Mouse (Mus musculus): ENCODE data around the gene Nebl. TPM values are rescaled to one million over a fixed set of nuclear protein-coding genes. Genes with fewer than 3 reads are reported as not detected.

Nebl gene
- total RNA-seq, 2 experiments from 2014 or later: 1.7 to 3.0 TPM

DNA sequence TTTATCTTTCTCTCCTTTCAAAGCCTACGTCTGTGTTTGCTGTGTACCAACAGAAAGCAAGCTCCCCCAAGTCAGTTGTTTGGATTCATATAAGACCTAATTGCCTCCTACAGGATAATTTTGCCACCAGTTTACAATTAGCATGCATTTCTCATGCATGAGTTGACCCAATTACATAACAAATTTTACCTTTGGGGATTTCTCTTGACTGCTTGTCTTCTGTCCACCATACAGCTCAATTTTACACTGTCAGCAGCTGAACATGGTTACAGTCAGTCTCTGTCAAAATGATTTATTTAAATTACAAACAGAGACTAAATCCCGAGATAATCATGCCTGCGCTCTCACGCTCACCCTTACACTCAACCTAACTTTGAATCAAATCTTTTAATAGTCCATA is 206.1 kb downstream of the Nebl start:
- no peak for ATAC-seq (replicated peaks; ENCODE audit: poor library complexity)

DNA sequence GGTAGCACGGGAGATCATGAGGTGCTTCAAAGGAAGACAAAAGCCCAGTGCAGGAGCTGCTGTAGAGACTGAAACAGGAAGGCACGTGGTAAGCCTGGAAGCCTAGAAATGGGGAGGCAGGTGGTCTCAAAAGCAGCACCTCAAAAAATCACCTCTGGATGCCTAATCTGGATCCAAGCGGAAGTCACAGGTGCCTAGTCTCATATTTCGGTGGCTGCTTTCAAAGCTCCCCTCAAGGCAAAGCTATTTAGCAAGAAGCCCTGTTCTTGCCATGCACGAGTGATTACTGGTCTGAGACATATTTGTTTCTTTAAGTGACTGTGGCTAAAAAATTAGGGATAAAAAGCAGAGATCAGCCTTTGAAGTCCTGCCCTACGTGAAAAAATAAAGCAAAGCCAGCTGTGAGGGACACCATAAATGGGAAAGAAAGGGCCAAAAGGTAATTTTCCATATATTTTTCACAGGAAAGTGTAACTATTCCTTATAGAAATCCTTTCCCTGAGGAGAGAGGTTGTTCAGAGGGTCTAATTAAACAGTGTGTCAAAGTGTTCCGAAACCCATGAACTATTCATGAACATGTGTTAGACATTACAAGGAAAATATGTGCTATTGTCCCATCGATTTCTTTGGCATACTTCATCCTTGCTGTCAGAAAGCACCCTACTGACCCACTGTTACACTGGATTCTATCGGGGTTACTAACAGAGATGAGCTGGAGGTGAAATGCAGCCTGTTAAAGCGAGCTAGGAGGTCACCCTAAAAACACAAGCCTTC is 206.9 kb downstream of the Nebl start:
- ATAC-seq (replicated peaks; ENCODE audit: poor library complexity): no peak

DNA sequence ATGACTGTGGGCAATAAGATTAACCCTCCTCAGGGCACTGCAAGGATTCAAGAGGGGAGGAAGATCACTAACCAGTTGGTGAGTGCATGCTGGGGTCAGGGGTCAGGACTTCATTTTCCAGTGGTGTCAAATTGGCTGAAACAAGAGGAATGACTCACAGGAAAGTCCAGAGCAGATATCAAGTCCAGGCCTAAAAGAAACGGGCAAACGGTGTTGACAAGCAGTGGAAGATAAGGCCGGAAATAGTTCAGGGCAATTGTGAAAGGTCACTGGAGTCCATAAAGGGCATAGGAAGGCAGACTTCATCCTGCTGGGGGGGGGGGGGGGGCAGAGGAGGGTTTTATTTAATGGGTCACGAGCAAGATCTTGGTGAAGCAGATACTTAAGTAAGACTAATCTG is 207.5 kb downstream of the Nebl start:
- ATAC-seq (replicated peaks; ENCODE audit: poor library complexity): no peak

DNA sequence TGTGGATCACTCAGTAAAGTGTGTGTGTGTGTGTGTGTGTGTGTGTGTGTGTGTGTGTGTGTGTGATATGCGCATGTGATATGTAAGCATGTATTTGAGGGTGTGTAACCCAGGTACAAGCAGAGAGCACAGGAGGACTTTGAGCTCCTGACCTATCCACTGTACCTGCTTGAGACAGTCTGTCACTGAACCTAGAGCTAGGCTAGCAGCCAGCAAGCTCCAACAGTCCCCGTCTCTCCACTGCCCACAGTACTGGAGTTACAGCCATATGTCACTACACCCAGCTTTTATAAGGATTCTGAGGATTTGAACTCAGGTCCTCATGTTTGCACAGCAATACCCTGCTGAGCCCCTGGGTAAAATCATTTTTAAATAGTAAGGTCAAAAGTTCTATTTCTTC is 215.6 kb downstream of the Nebl start:
- no peak for ATAC-seq (replicated peaks; ENCODE audit: poor library complexity)

DNA sequence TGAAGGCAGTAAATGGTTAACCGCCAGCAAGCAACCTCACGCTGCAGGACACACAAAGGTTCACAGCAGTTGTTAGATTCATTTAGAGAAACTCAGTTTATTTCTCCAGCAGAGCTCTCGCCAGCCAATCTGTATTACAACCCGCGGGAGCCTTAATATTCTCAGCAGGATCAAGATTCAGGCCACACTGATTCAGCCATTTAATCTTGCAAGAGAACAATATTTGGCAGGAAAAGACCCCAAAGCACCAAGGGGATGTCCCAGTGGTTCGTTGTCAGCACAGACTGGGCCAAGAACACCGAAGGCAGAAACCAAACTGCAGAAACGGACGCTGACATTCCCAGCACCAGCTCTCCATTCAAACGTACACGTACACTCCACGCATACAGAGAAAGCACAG is 216.5 kb downstream of the Nebl start:
- no peak for ATAC-seq (replicated peaks; ENCODE audit: poor library complexity)

DNA sequence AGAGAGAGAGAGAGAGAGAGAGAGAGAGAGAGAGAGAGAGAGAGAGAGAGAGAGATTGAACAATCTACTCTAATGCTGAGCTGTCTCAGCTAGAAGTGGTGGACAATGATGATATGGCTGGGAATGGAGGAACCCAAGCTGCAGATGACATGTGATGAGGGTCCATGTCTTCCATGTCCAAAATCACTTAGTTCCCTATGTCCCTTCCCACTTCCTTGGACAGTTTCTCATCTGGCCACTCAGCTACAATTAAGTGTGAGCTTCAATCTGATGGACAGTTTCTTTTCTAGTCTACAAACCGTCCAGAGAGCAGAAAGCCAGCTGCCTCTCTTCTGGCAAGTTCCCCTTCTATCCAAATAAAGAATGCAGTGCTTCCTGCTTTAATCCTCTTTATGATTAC is 221.3 kb downstream of the Nebl start:
- ATAC-seq (replicated peaks; ENCODE audit: poor library complexity): no peak

DNA sequence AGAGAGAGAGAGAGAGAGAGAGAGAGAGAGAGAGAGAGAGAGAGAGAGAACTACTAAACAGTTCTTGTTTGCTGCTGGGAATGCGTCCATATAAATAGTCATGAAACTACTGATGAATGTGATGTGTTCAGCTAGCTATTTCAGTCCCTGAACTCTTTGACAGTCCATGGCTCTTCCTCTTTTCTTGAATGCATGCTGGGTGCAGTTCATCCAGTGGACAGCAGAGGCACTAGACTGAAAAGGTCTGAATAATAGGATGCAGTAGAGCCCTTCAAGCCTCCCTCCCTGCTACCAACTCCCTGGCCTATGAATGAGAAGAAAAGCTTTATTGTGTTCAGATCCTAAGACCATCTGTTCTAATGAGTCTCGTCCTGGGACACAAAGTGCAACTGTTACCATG is 223.9 kb downstream of the Nebl start:
- ATAC-seq (replicated peaks; ENCODE audit: poor library complexity): peak; percentile 54; the same call in 1 of the 2 replicates

DNA sequence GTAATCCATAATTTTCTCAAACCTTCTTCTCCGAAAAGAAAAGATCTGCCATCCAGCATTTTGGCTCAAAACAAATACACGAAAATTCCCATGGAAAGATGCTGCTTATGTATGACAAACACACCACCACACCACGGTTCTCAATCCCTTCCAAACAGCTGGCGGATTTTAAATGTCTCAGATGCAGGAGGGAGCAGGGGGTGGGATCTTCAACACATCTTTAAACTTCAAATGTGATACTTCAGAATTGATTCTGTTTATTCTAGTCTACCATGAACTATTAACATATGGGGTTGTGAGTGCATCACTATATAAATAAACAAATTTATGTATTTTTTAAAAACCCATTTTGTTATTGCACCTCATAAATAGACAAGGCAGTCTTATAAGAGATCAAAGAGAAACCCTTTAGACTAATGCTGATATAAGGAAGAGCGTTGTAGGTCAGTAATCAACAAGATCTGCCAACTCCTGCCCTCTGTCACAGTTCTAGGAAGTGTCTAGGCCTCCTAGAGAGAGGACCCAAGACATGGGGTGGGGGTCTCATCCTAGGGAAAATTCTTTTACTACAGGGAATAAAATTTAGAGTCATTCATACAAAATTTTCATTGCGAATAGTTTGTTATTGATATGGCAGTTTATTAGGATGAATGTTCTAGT is 227.0 kb downstream of the Nebl start:
- ATAC-seq (replicated peaks; ENCODE audit: poor library complexity): no peak

DNA sequence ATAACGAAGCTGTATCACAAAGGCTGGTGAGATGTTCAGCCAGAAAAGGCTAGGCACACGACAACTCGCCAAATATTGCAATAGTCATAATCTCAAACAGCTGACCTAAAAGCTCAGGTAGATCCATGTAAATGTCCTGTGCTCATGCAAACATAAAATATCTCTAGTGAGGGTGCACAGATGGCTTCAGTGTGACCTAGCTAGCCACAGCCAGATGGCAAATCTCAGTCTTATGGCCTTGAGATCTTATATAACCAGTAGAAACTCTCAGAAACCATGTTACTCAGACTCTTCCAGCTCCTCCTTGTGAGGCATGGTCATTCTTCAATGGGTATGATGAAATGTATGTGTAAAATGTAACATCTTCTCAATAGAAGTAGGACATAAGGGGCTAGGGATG is 230.2 kb downstream of the Nebl start:
- ATAC-seq (replicated peaks; ENCODE audit: poor library complexity): no peak

DNA sequence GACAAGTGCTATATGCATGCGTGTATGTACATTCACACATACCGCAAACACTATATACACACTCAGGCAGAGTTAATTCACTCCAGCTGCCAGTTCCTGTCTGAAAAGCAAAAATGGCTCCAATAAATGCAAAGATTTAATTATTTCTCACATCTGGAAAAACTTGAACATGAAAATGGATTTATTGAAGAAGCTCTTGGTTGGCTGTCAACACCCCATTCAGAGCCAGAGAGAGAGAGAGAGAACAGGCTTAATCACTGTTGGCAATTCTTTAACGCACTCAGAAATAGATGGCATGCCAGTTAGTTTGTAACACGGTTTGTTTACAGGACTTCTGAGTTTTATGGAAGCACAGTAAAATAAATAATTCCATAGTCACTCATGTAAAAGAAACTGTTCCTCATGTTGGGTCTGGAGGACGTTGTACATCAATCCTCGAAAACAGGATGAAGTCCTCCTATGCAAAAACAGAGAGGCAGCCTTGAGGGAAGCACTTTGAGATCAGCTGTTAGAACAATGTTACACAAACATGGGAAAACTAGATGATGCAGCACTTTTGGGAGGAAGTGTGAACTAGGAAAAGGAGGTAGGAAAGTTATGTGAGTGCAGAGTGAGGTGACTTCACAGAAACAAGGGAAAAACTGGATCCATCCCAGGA is 265.6 kb downstream of the Nebl start:
- ATAC-seq (replicated peaks; ENCODE audit: poor library complexity): no peak

DNA sequence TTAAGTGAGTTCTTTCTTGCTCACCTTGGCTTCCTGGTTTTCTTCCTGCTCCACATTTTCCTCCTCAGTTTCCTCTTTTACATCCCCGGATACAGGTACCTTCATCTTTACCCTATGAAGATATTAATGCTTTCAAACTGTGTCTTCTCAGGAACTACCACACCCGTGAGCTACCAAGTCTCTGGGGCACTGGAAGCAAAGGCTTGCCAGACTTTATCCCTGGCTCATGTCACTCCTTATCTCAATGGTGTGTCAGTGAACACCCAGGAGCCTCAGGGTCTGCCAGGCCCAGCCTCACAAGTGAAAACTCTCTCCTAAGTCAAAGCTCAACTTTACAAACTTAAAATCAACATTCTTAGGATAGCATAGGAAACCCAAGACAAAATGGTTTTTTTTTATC is 270.8 kb downstream of the Nebl start:
- ATAC-seq (replicated peaks; ENCODE audit: poor library complexity): no peak

DNA sequence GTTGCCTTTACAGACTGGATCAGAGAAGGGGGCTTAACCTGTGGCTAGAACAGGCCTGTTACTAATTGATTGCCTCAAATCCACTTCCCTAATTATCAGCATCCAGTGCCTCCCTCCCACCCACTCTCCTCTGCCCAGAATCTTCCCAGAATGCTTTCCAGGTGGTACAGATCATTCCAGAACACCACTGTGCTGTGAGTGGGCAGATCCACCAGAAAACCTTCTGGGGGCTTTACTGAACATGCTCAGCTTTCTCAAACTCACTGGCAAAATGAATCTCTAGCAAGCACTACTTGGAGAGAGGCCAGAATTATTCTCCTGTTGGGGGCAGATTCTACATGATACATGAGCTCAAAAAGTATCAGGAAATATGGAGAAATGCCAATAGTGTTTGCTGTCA is 277.6 kb downstream of the Nebl start:
- no peak for ATAC-seq (replicated peaks; ENCODE audit: poor library complexity)

DNA sequence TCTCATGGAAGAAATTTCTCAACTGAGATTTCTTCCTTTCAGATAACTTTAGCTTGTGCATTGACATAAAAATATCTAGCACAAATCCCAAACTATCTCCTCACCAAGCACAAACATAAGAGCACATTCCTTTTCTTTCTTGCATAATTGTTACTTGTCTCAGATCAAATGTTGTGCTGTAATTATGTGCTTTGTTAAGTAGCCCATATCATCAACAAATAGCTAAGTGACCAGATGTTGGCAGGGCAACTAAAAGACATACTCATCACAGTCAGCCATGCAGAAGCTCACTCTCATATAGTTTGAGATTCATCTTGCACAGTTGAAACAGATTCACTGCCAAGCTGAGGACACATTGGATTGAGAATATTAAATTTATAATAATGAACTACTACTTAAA is 282.9 kb downstream of the Nebl start:
- ATAC-seq (replicated peaks; ENCODE audit: poor library complexity): no peak

DNA sequence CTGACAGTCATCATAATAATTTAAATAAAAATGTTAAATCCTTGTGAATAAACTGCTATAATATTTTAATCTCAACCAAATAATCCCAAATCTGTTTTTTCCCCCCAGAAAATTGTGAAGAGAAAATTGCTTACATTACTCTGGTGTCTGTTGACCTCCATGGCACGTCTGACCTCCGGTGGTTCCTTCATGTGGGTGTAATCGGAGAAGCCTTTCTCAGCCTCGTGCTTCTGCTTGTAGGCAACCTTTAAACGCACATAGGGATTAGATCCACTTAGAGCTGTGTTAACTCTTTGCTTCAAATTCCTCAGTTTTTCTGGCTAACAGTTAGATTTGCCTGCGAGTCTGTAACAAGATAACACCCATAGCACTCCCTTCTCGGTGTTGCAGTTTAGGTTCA is 287.7 kb downstream of the Nebl start:
- ATAC-seq (replicated peaks; ENCODE audit: poor library complexity): no peak

DNA sequence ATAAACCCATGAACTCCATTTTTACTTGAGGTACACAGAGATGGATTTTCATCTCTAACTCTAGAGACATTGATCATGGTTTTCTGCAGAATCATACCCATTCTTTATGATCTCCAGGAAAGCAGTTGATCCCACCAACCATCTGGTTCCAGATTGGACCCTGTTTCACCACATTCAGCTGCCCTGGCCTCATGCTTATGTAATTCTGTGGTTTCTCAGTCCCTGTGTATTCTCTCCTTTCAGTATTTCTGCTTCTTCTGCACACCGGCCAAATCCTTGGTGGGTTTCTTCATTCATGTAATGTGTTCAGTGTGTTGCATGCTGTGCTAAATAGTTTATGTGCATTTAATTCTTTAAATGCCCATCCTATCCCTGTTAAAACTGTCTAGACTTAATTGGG is 292.9 kb downstream of the Nebl start:
- ATAC-seq (replicated peaks; ENCODE audit: poor library complexity): peak; percentile 90

DNA sequence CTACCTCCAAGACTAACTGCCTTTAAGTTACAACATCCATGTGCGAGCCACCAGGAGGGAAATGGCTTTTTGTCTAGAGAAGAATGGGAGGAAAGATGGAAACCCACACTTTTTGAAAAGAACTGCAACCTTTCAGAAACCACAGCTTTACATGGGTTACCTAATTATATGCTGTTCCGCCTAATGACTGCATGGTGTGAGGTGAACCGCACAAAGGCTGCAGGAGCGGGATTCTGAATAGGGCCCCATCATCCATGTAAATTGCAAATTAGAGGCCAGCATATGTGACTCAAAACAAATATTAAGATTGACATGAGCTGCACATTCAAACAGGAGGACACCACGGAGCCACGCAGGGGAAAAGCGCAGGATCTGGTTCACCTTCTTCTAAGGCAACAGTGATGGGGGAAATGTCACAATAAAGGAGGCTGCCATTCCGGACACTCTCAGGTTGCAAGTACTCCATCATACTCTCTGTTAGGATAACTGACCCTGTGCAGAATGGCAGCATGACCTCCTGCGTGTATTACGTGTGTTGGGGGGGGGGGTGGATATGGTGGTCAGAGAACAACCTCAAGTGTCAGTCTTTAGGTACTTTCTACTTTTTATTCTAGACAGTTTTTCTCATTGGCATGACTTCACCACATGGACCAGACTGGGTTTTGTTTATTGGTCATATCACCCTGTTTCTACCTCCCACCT is 294.4 kb downstream of the Nebl start:
- peak; percentile 43 for ATAC-seq (replicated peaks; ENCODE audit: poor library complexity)

DNA sequence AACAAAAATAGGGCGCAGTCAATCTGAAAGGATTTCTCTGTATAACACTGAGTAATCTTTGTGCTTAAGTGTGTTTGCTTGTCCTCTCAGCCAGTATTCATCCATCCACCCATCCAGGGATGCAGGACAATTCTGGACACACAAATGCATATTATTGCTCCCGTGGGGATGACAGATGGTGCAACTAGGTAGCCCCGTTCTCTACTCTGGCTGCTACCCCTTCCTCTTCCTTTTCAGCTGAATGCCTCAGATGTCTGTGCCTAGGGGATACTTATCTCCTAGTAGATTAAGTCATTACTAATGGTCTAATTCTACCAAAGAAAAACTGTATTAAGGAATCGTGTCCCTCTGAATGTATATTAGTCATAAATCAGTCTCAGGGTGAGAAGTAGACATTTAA is 296.0 kb downstream of the Nebl start:
- no peak for ATAC-seq (replicated peaks; ENCODE audit: poor library complexity)

DNA sequence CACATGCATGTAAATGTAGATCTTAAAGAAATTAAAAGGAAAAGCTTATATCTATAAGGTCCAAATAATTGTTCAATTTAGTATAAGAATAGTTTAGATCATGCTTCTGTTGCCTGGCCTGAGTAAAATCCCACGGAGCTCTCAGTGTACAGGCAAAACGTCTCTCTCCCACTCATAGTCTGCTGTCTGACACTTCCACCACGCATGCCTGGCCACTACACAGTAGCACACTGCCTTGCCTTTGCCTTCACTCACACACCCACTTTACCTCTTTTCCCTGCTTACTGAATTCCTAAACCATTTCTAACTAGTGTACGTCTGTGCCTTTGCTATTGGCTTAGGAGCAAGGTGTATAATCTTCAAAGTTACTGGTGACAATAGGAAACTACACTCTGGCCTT is 302.2 kb downstream of the Nebl start:
- no peak for ATAC-seq (replicated peaks; ENCODE audit: poor library complexity)

DNA sequence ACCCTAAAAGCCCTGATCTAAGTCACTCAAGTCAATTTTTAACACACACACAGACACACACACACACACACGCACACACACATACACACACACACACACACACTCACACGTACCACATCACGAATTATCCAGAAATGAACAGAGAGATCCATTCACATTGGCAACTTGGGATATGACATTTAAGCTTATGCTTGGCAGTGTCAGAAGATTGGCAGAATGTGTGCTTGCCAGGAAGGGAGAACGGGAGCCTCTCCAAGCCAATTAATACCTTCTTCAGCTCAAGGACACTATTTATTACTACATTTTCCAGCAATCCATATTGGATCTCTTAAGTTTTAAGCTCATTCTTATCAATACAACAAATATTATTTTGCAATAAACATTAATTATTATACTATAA is 303.1 kb downstream of the Nebl start:
- no peak for ATAC-seq (replicated peaks; ENCODE audit: poor library complexity)

DNA sequence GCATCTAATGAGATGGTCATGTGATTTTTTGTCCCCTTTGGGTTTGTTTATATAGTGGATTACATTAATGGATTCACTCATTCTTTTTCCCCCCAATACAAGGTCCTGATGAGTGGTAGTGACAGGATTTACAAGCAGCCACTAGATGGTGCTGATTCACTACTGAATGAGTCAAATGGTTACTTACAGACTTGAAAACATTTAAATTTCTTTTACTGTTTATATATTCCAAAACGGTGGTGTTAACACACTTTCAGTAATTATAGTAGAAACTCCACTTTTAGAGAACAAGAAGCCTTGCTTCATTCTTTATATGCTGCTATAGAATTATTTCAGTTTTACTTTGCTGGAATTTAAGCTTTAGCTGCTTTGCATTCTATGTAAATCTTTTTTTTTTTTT is 308.3 kb downstream of the Nebl start:
- peak; percentile 91 for ATAC-seq (replicated peaks; ENCODE audit: poor library complexity)

DNA sequence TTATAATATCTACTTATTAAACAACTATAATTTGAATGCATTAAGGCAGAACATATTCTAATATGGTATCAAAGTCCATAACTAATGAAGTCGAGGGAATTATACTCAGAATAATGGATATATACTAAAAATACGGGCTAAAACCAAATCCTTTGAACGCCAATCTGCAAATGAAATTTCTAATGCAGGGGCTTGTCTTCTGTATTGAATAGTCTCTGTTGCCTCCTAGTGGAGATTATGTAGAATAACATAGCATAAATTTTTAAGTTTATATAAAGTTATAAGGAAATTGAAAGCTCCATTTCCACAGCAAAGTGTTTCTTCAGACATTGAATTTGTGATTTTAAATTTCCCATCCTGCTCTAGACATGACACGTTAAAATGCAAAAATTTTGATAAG is 315.9 kb downstream of the Nebl start:
- ATAC-seq (replicated peaks; ENCODE audit: poor library complexity): peak; percentile 74

DNA sequence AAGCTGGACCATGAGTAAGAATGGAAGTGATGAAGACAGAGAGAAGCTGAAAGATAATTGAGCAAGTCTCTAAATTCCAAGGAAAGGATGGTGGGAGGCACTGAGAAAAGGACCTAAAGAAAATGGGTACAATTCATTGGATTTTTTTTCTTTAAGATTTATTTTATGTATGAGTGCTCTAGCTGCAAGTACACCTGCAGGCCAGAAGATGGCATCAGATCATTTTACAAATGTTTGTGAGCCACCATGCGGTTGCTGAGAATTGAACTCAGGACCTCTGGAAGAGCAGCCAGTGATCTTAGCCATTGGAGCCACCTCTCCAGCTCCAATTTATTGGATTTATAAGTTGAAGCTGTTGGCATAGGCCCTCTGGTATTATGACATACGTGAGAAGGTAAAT is 316.9 kb downstream of the Nebl start:
- peak; percentile 63 for ATAC-seq (replicated peaks; ENCODE audit: poor library complexity)

Measured in megakaryocyte progenitor cell, adult 5-6 weeks (primary cell).